Mouse (Mus musculus) E14TG2a.4 (cell line): ENCODE results near the gene Gm29735.
"Not testable (repeated sequence)": the region's sequence is repeated elsewhere in the genome, so short reads cannot be mapped to it uniquely, and the experiment has no call there.

ENCODE experiments used
- CTCF ChIP-seq: conservative IDR thresholded peaks from 2 replicates; pipeline ENCODE4 v1.5.1; 2014; ENCODE audit warnings: low read length
- NANOG ChIP-seq: IDR thresholded peaks from 2 replicates; pipeline ENCODE4 v1.6.1; 2014; ENCODE audit warnings: borderline replicate concordance, low read length, mixed read lengths
- POU5F1 ChIP-seq: IDR thresholded peaks from 2 replicates; pipeline ENCODE4 v1.6.1; 2014; ENCODE audit warnings: low read length, borderline replicate concordance

- not testable (repeated sequence) for TF ChIP-seq CTCF, POU5F1, NANOG
Measured at GRCm38 (mm10) chr7:142135934-142136333, 21.0 kb downstream of the Gm29735 start, which contains the start of gene Gm39115.
